Mouse (Mus musculus): ENCODE measurements around the gene Zkscan16. TPM values are rescaled to one million over a fixed set of nuclear protein-coding genes. Genes with fewer than 3 reads are reported as not detected.

Gene Zkscan16
- total and polyA plus RNA-seq, 3 experiments = not detected

DNA sequence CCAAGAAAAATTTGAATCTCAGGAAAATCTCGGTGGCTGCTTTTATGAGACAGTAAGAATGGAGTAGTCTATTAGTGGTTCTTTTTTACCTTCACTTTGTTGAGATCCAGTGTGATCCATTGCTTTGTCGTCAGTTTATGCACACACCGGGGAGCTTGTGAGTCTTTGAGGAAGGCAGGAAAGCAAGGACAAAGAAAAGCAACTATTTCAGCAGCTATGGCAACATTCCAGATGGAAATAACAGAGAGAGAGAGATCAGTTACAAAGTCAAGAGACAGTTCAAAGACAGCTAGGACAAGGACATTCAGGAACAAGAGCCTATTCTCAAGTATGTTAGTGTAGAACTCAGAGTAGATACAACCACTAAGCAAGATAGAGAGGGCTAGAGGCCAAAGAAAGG lies 7.6 kb upstream of the Zkscan16 start:
- Histone ChIP-seq H3K27me3 (ENCODE audit: control insufficient read depth in 1 of 2, insufficient read depth in 2 of 2, low read length in 2 of 2) (no peaks in the 10 kb centered on the region; a peak in 1 of 4 replicates), H3K9me3 (replicated peaks; ENCODE audit: insufficient read depth, low read length) (no peaks in the 10 kb centered on the region), H3K79me2 (ENCODE audit: control insufficient read depth, insufficient read depth, low read length, poor library complexity) (no peaks in the 10 kb centered on the region), H3K9ac (ENCODE audit: control insufficient read depth, low read depth, low read length, poor library complexity, severe bottlenecking) (no peak overlapping the region), H3K27ac (ENCODE audit: control insufficient read depth, low read depth, low read length) (no peak overlapping the region), H3K36me3 (ENCODE audit: control insufficient read depth in 1 of 2, insufficient read depth in 2 of 2, low read length in 2 of 2) (no peaks in the 10 kb centered on the region; a peak in 1 of 4 replicates), H3K4me3 (ENCODE audit: control insufficient read depth in 1 of 2, insufficient read depth in 1 of 2, low read depth in 2 of 2, low read length in 2 of 2) (no peak overlapping the region), H3K4me1 (ENCODE audit: control insufficient read depth in 1 of 2, insufficient read depth in 2 of 2, low read length in 2 of 2) (peaks cover 0 to 6% of the 10 kb centered on the region in 2 experiments; a peak in 1 of 4 replicates)
- TF ChIP-seq MAZ (IDR thresholded peaks at IDR 0.05; ENCODE audit: low read depth, low read length) (no peak), USF1 (IDR thresholded peaks at IDR 0.05; ENCODE audit: low read depth, low read length) (no peak), RAD21 (IDR thresholded peaks at IDR 0.05; ENCODE audit: low read depth, low read length) (no peak), TCF12 (IDR thresholded peaks at IDR 0.05; ENCODE audit: low read depth, low read length) (no peak), MXI1 (IDR thresholded peaks at IDR 0.05; ENCODE audit: low read depth, low read length) (no peak), ZC3H11A (IDR thresholded peaks at IDR 0.05; ENCODE audit: low read depth, low read length) (no peak), POLR2AphosphoS5 (IDR thresholded peaks at IDR 0.05; ENCODE audit: borderline replicate concordance, low read depth, low read length) (no peak), ZNF384 (IDR thresholded peaks at IDR 0.05; ENCODE audit: low read depth, low read length) (no peak), NELFE (IDR thresholded peaks at IDR 0.05; ENCODE audit: low read depth, low read length) (no peak), EP300 (IDR thresholded peaks at IDR 0.05; ENCODE audit: low read depth in 1 of 2, low read length in 2 of 2) (no peak), CHD2 (IDR thresholded peaks at IDR 0.05; ENCODE audit: low read length) (no peak), MYB (IDR thresholded peaks at IDR 0.05; ENCODE audit: low read depth, low read length) (no peak), CHD1 (IDR thresholded peaks at IDR 0.05; ENCODE audit: low read depth, low read length) (no peak), ETS1 (IDR thresholded peaks at IDR 0.05; ENCODE audit: low read depth, low read length) (no peak), TBP (IDR thresholded peaks at IDR 0.05; ENCODE audit: low read depth, low read length) (no peak), POLR2A (IDR thresholded peaks at IDR 0.05; ENCODE audit: control insufficient read depth in 1 of 2, insufficient read depth in 1 of 2, low read depth in 1 of 2, low read length in 2 of 2, poor library complexity in 1 of 2) (no peak), HCFC1 (IDR thresholded peaks at IDR 0.05; ENCODE audit: low read depth, low read length) (no peak), GABPA (IDR thresholded peaks at IDR 0.05; ENCODE audit: low read depth, low read length) (no peak)
- no peak for DNase-seq (ENCODE audit: low read depth, low spot score)

DNA sequence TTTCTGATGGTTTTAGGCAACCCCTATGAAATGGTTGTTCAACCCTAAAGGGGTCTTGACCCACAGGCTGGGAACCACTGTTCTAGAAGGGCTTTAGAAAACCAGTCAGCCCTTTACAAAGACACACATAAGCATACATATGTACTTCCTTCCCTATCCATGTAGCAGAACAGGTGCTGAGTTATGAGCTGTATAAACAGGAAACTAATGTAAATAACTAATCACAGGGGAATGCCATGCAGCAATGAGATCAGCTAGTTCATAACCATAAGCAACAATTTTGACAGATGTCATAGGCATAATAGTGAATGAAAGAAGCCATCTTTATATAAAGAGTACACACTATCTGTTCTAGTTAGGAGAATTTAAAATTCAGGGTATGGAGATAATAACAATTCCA lies 1.8 kb upstream of the Zkscan16 start:
- Histone ChIP-seq H3K9ac (ENCODE audit: control insufficient read depth, low read depth, low read length, poor library complexity, severe bottlenecking) (no peak overlapping the region), H3K27ac (ENCODE audit: control insufficient read depth, low read depth, low read length) (no peak overlapping the region), H3K9me3 (replicated peaks; ENCODE audit: insufficient read depth, low read length) (no peaks in the 10 kb centered on the region), H3K36me3 (ENCODE audit: control insufficient read depth in 1 of 2, insufficient read depth in 2 of 2, low read length in 2 of 2) (no peaks in the 10 kb centered on the region), H3K4me1 (ENCODE audit: control insufficient read depth in 1 of 2, insufficient read depth in 2 of 2, low read length in 2 of 2) (no peaks in the 10 kb centered on the region), H3K4me3 (ENCODE audit: control insufficient read depth in 1 of 2, insufficient read depth in 1 of 2, low read depth in 2 of 2, low read length in 2 of 2) (no peak overlapping the region), H3K27me3 (ENCODE audit: control insufficient read depth in 1 of 2, insufficient read depth in 2 of 2, low read length in 2 of 2) (peaks cover 0 to 1% of the 10 kb centered on the region in 2 experiments; a peak in 1 of 4 replicates), H3K79me2 (ENCODE audit: control insufficient read depth, insufficient read depth, low read length, poor library complexity) (no peaks in the 10 kb centered on the region)
- TF ChIP-seq CTCF (IDR thresholded peaks at IDR 0.05 in 2 of 3, conservative IDR thresholded peaks at IDR 0.05 in 1 of 3; ENCODE audit: control insufficient read depth in 1 of 3, insufficient read depth in 1 of 3, low read depth in 2 of 3, low read length in 3 of 3, poor library complexity in 1 of 3, severe bottlenecking in 1 of 3) (no peak), POLR2AphosphoS5 (IDR thresholded peaks at IDR 0.05; ENCODE audit: borderline replicate concordance, low read depth, low read length) (no peak), TCF12 (IDR thresholded peaks at IDR 0.05; ENCODE audit: low read depth, low read length) (no peak)
- DNase-seq (ENCODE audit: low read depth, low spot score) = no peak

All from MEL (cell line).